Mouse (Mus musculus) lung, adult 2 months (tissue): Measurements from ENCODE around the gene Otub1.

ENCODE experiments used
- CTCF ChIP-seq: fragments of 200-500 bp; IDR thresholded peaks from 2 replicates; pipeline ENCODE4 v1.5.1; 2011; ENCODE audit warnings: mild to moderate bottlenecking, low read length, control low read depth; ENCODE audit not compliant: insufficient read depth
- POLR2A ChIP-seq: fragments of 200-500 bp; IDR thresholded peaks from 2 replicates; pipeline ENCODE4 v1.6.1; 2011; ENCODE audit warnings: low read depth, mild to moderate bottlenecking, control low read depth, low read length, borderline replicate concordance; ENCODE audit errors: extremely low read depth

GRCm38 (mm10) chr19:7213010-7213409, 6.9 kb upstream of the Otub1 start:
- no peak for TF ChIP-seq CTCF
- no peak for TF ChIP-seq POLR2A
